Mouse (Mus musculus) erythroid progenitor cell, adult 5-6 weeks (primary cell): ENCODE measurements around the gene Naa20. TPM values are rescaled to one million over a fixed set of nuclear protein-coding genes. Genes with fewer than 3 reads are reported as not detected.

ENCODE experiments used
- ATAC-seq: replicated peaks from 2 replicates; pipeline ENCODE4 v1.8.0; 2016; ENCODE audit warnings: moderate number of reproducible peaks, mild to moderate bottlenecking, moderate TSS enrichment, inconsistent platforms; ENCODE audit not compliant: poor library complexity, low FRiP score, severe bottlenecking
- total RNA-seq, 2 experiments: library from RNA; stranded (forward) in 1 of 2; stranded (reverse) in 1 of 2; fragments of 150-400 nt in 1 of 2; fragments of 186-747, 209-891 nt in 1 of 2; gene quantifications; 2 replicates each; pipeline versions ENCODE4 v1.2.3 to v1.2.4; 2015 to 2017; ENCODE audit warnings: low replicate concordance in 2 of 2

Naa20 gene
- total RNA-seq, 2 experiments from 2014 or later, result 9.6 to 19.7 TPM

- ATAC-seq, result no peak
These were observed 42.4 kb downstream of the Naa20 start for GRCm38 (mm10) chr2:145944286-145944685.

- ATAC-seq, result no peak
These were observed 46.6 kb downstream of the Naa20 start for GRCm38 (mm10) chr2:145948402-145948954.

- no peak for ATAC-seq
These were observed 47.7 kb downstream of the Naa20 start for GRCm38 (mm10) chr2:145949475-145950068.

- ATAC-seq, result no peak
These were observed 48.3 kb downstream of the Naa20 start for GRCm38 (mm10) chr2:145950239-145950638.

GRCm38 (mm10) chr2:145952726-145953125 lies 50.8 kb downstream of the Naa20 start:
- no peak for ATAC-seq

- no peak for ATAC-seq
These were observed 53.9 kb downstream of the Naa20 start for GRCm38 (mm10) chr2:145955844-145956243.

GRCm38 (mm10) chr2:145956318-145956717 lies 54.4 kb downstream of the Naa20 start:
- ATAC-seq, result no peak

- no peak for ATAC-seq
These were observed 55.6 kb downstream of the Naa20 start for GRCm38 (mm10) chr2:145957450-145957849.

GRCm38 (mm10) chr2:145958097-145958496 lies 56.2 kb downstream of the Naa20 start:
- ATAC-seq, result no peak

- ATAC-seq, result no peak
These were observed 56.7 kb downstream of the Naa20 start for GRCm38 (mm10) chr2:145958551-145958950.

- no peak for ATAC-seq
These were observed 60.0 kb downstream of the Naa20 start for GRCm38 (mm10) chr2:145961861-145962260.

Other genes starting within 250 kb of the Naa20 start
- 0.72 and 2.5 TPM in 2 replicates for gene Rin2, start 226.9 kb upstream of the Naa20 start, total RNA-seq (2015; ENCODE audit: low replicate concordance)
- 1.1 and 1.7 TPM in 2 replicates for gene Rin2, start 226.9 kb upstream of the Naa20 start, total RNA-seq (2017; ENCODE audit: low replicate concordance)
- not detected in 2 replicates for gene Cfap61, start 32.7 kb downstream of the Naa20 start, total RNA-seq (2015; ENCODE audit: low replicate concordance)
- not detected in 2 replicates for gene Cfap61, start 32.7 kb downstream of the Naa20 start, total RNA-seq (2017; ENCODE audit: low replicate concordance)
- gene Crnkl1, start 32.9 kb downstream of the Naa20 start, total RNA-seq (2015; ENCODE audit: low replicate concordance), result 15.1 and 24.5 TPM in 2 replicates
- gene Crnkl1, start 32.9 kb downstream of the Naa20 start, total RNA-seq (2017; ENCODE audit: low replicate concordance), result 57.9 and 68.2 TPM in 2 replicates